In genomic region chr4:139417868-139418267, GRCm38 (mm10) we compare ENCODE assay signal across 29 mouse cellular contexts.
A peak's percentile ranks its signal among the peaks of the same experiment; 100 is the strongest.
DNase-seq lines count a peak whose midpoint lies in the region; ATAC-seq and TF ChIP-seq lines count a peak whose summit lies in the region.
"Had no signal": no experiment of that assay in that cellular context is flagged by ENCODE, and none has a peak within 500 bp of the region (broad histone marks: within the 10 kb centered on the region; RNA-seq: fewer than 3 reads in every experiment).

No protein-coding gene starts in this region.

- no peak for TF ChIP-seq EP300 in heart, adult 2 months (IDR thresholded peaks at IDR 0.05; ENCODE audit: insufficient read depth, low read depth, low read length)
- TF ChIP-seq EP300 in liver, embryonic 14.5 days (IDR thresholded peaks at IDR 0.05; ENCODE audit: low read depth) = no peak

- intact Hi-C loops in heart, adult 2 months (cut with DNase I) = no loop called here

- no peak for TF ChIP-seq POLR2A in heart, adult 2 months (IDR thresholded peaks at IDR 0.05; ENCODE audit: insufficient read depth, low read depth, low read length)
- TF ChIP-seq POLR2A in bone marrow, adult 2 months (IDR thresholded peaks at IDR 0.05; ENCODE audit: borderline replicate concordance, control insufficient read depth, low read depth, low read length) = no peak
- no peak for TF ChIP-seq POLR2A in lung, adult 2 months (IDR thresholded peaks at IDR 0.05; ENCODE audit: borderline replicate concordance, extremely low read depth, low read depth, low read length)

- H3K36me3 ChIP-seq in heart, adult 2 months (ENCODE audit: control insufficient read depth, insufficient read depth, low read length) = no peaks in the 10 kb centered on the region
- H3K36me3 ChIP-seq in heart, embryonic 10.5 days = peaks cover 100% of the 10 kb centered on the region
- H3K36me3 ChIP-seq in liver, embryonic 14.5 days (replicated peaks; ENCODE audit: control insufficient read depth, insufficient read depth, low read depth) = peaks cover 98% of the 10 kb centered on the region
- H3K36me3 ChIP-seq in liver, embryonic 12.5 days = peaks cover 100% of the 10 kb centered on the region

- H3K4me1 ChIP-seq in heart, adult 2 months (ENCODE audit: control insufficient read depth, insufficient read depth, low read length) = no peaks in the 10 kb centered on the region
- no peaks in the 10 kb centered on the region for H3K4me1 ChIP-seq in heart, embryonic 10.5 days
- no peaks in the 10 kb centered on the region for H3K4me1 ChIP-seq in liver, embryonic 14.5 days (replicated peaks; ENCODE audit: control insufficient read depth in 2 of 2, insufficient read depth in 2 of 2, low read length in 1 of 2)
- no peaks in the 10 kb centered on the region for H3K4me1 ChIP-seq in liver, embryonic 12.5 days
- no peaks in the 10 kb centered on the region for H3K4me1 ChIP-seq in bone marrow, adult 2 months (ENCODE audit: control insufficient read depth, insufficient read depth, low read length)
- H3K4me1 ChIP-seq in lung, adult 2 months (ENCODE audit: control insufficient read depth, insufficient read depth, low read length) = no peaks in the 10 kb centered on the region
- H3K4me1 ChIP-seq: embryonic facial prominence, embryonic 10.5 days; forebrain, embryonic 15.5 days; heart, embryonic 12.5 days; hindbrain, embryonic 12.5 days; limb, embryonic 13.5 days; midbrain, embryonic 12.5 days; neural tube, embryonic 15.5 days; stomach, embryonic 15.5 days had no signal

- no peak overlapping the region for H3K4me2 ChIP-seq in liver, embryonic 14.5 days (ENCODE audit: low read depth)
- H3K4me2 ChIP-seq in liver, embryonic 12.5 days = no peak overlapping the region
- H3K4me2 ChIP-seq: forebrain, embryonic 15.5 days; heart, embryonic 12.5 days; hindbrain, embryonic 12.5 days; limb, embryonic 13.5 days; midbrain, embryonic 12.5 days; neural tube, embryonic 15.5 days; stomach, embryonic 15.5 days had no signal

- H3K79me2 ChIP-seq in heart, adult 2 months (replicated peaks; ENCODE audit: control insufficient read depth, insufficient read depth, low read length) = no peaks in the 10 kb centered on the region

- no peaks in the 10 kb centered on the region for H3K9me3 ChIP-seq in heart, embryonic 10.5 days
- no peaks in the 10 kb centered on the region for H3K9me3 ChIP-seq in liver, embryonic 14.5 days (ENCODE audit: control insufficient read depth, low read length)
- H3K9me3 ChIP-seq in liver, embryonic 12.5 days (replicated peaks) = no peaks in the 10 kb centered on the region
- H3K9me3 ChIP-seq: forebrain, embryonic 15.5 days; heart, embryonic 12.5 days; hindbrain, embryonic 12.5 days; limb, embryonic 13.5 days; midbrain, embryonic 12.5 days; neural tube, embryonic 15.5 days; stomach, embryonic 15.5 days had no signal

- DNase-seq in heart, adult 2 months = no peak
- DNase-seq in heart, embryonic 10.5 days (ENCODE audit: low spot score) = no peak
- no peak for DNase-seq in liver, embryonic 14.5 days (ENCODE audit: low read depth in 3 of 3, low spot score in 3 of 3)
- peak; percentile 36 for DNase-seq in ES-CJ7 (ENCODE audit: low read depth, low spot score)
- DNase-seq in spleen, postnatal 14 days (ENCODE audit: low spot score in 2 of 2) = no peak
- DNase-seq in lung, adult 2 months = no peak
- DNase-seq: adrenal gland, adult 8-10 months; cerebellum, adult 8-10 months; gastrocnemius, postnatal 10 days; heart, postnatal 14 days; kidney, adult 18-20 months; layer of hippocampus, postnatal 36 days; lung, adult 18-20 months; lung, postnatal 14 days; right cerebral cortex, adult 18-20 months; right cerebral cortex, postnatal 4 days had no signal

- H3K27ac ChIP-seq in heart, adult 2 months = no peak overlapping the region
- no peak overlapping the region for H3K27ac ChIP-seq in heart, embryonic 10.5 days
- no peak overlapping the region for H3K27ac ChIP-seq in liver, embryonic 14.5 days
- H3K27ac ChIP-seq in liver, embryonic 12.5 days = no peak overlapping the region
- H3K27ac ChIP-seq in bone marrow, adult 2 months (ENCODE audit: control insufficient read depth, insufficient read depth, low read depth, low read length, poor library complexity) = no peak overlapping the region
- H3K27ac ChIP-seq: embryonic facial prominence, embryonic 10.5 days; forebrain, embryonic 15.5 days; hindbrain, embryonic 12.5 days; limb, embryonic 13.5 days; midbrain, embryonic 12.5 days; neural tube, embryonic 15.5 days; stomach, embryonic 15.5 days had no signal

- no peaks in the 10 kb centered on the region for H3K27me3 ChIP-seq in heart, adult 2 months (ENCODE audit: control insufficient read depth, insufficient read depth, low read length)
- H3K27me3 ChIP-seq in heart, embryonic 10.5 days (ENCODE audit: insufficient read depth, poor library complexity, severe bottlenecking) = no peaks in the 10 kb centered on the region
- H3K27me3 ChIP-seq in liver, embryonic 14.5 days (ENCODE audit: control insufficient read depth, insufficient read depth, low read length) = no peaks in the 10 kb centered on the region
- no peaks in the 10 kb centered on the region for H3K27me3 ChIP-seq in liver, embryonic 12.5 days (replicated peaks)
- H3K27me3 ChIP-seq: CH12.LX; forebrain, embryonic 15.5 days; heart, embryonic 12.5 days; hindbrain, embryonic 12.5 days; limb, embryonic 13.5 days; midbrain, embryonic 12.5 days; neural tube, embryonic 15.5 days; Patski; stomach, embryonic 15.5 days had no signal

- no peak for ATAC-seq in liver, embryonic 14.5 days (ENCODE audit: insufficient read depth)
- ATAC-seq in liver, embryonic 12.5 days = no peak
- ATAC-seq: activated CD4-positive, CD25-positive, alpha-beta regulatory T cell, adult 4 months; forebrain, embryonic 15.5 days; Patski had no signal

- H3K4me3 ChIP-seq in heart, adult 2 months = no peak overlapping the region
- no peak overlapping the region for H3K4me3 ChIP-seq in heart, embryonic 10.5 days
- H3K4me3 ChIP-seq in liver, embryonic 14.5 days (ENCODE audit: insufficient read depth in 1 of 2, low read depth in 2 of 2, low read length in 2 of 2) = no peak overlapping the region
- H3K4me3 ChIP-seq in liver, embryonic 12.5 days = no peak overlapping the region
- no peak overlapping the region for H3K4me3 ChIP-seq in bone marrow, adult 2 months (replicated peaks; ENCODE audit: control insufficient read depth, low read depth, low read length)
- no peak overlapping the region for H3K4me3 ChIP-seq in lung, adult 2 months (replicated peaks; ENCODE audit: extremely low read depth, low read depth, low read length)
- H3K4me3 ChIP-seq: embryonic facial prominence, embryonic 10.5 days; forebrain, embryonic 15.5 days; heart, embryonic 12.5 days; hindbrain, embryonic 12.5 days; limb, embryonic 13.5 days; midbrain, embryonic 12.5 days; neural tube, embryonic 15.5 days; stomach, embryonic 15.5 days had no signal

- WGBS in heart, adult 2 months = 75% methylated on average over 1 of the region's 1 CpGs
- WGBS in heart, embryonic 10.5 days = 59% methylated on average over 1 of the region's 1 CpGs
- 48% methylated on average over 1 of the region's 1 CpGs for WGBS in liver, embryonic 14.5 days (ENCODE audit: insufficient replicate concordance)
- WGBS in liver, embryonic 12.5 days (ENCODE audit: insufficient replicate concordance) = 56% methylated on average over 1 of the region's 1 CpGs
- WGBS in bone marrow, adult 2 months = 68% methylated on average over 1 of the region's 1 CpGs
- WGBS in lung, adult 2 months = 71% methylated on average over 1 of the region's 1 CpGs

- no peak overlapping the region for H3K9ac ChIP-seq in heart, adult 2 months (ENCODE audit: low read depth, low read length)
- no peak overlapping the region for H3K9ac ChIP-seq in liver, embryonic 14.5 days (replicated peaks)
- H3K9ac ChIP-seq in liver, embryonic 12.5 days = no peak overlapping the region
- H3K9ac ChIP-seq: forebrain, embryonic 15.5 days; heart, embryonic 12.5 days; hindbrain, embryonic 12.5 days; limb, embryonic 13.5 days; midbrain, embryonic 12.5 days; neural tube, embryonic 15.5 days; stomach, embryonic 15.5 days had no signal

- TF ChIP-seq CTCF in heart, adult 2 months (IDR thresholded peaks at IDR 0.05) = 0 out of 2 replicates have a peak, but pooled peaks have one; percentile 11
- peak; percentile 53 for TF ChIP-seq CTCF in liver, embryonic 14.5 days (IDR thresholded peaks at IDR 0.05; ENCODE audit: low read depth)
- 0 out of 2 replicates have a peak, but pooled peaks have one; percentile 3 for TF ChIP-seq CTCF in bone marrow, adult 2 months (IDR thresholded peaks at IDR 0.05; ENCODE audit: control insufficient read depth, insufficient read depth, low read length)
- no peak for TF ChIP-seq CTCF in lung, adult 2 months (IDR thresholded peaks at IDR 0.05; ENCODE audit: insufficient read depth, low read length)
